Mouse (Mus musculus): ENCODE results near the gene Gm4981. TPM values are rescaled to one million over a fixed set of nuclear protein-coding genes. Genes with fewer than 3 reads are reported as not detected.
"Not testable (repeated sequence)": the region's sequence is repeated elsewhere in the genome, so short reads cannot be mapped to it uniquely, and the experiment has no call there.

Gene Gm4981
- polyA plus RNA-seq, 2 experiments, result not detected

- H3K27me3 ChIP-seq (ENCODE audit: control insufficient read depth, insufficient read depth, low read length); ATAC-seq (ENCODE audit: insufficient read depth); H3K9me3 ChIP-seq (ENCODE audit: control insufficient read depth, low read length); H3K4me1 ChIP-seq (replicated peaks; ENCODE audit: control insufficient read depth in 2 of 2, insufficient read depth in 2 of 2, low read length in 1 of 2); H3K36me3 ChIP-seq (replicated peaks; ENCODE audit: control insufficient read depth, insufficient read depth, low read depth); H3K9ac ChIP-seq (replicated peaks); H3K4me3 ChIP-seq (ENCODE audit: insufficient read depth in 1 of 2, low read depth in 2 of 2, low read length in 2 of 2); H3K27ac ChIP-seq; H3K4me2 ChIP-seq (ENCODE audit: low read depth); DNase-seq (ENCODE audit: low read depth in 3 of 3, low spot score in 3 of 3): not testable (repeated sequence)
- 71% methylated on average over 3 of the region's 6 CpGs for WGBS (ENCODE audit: insufficient replicate concordance)
Observed at GRCm38 (mm10) chr10:58223161-58223560, 13.3 kb downstream of the Gm4981 start.

- H3K4me2 ChIP-seq (ENCODE audit: low read depth); DNase-seq (ENCODE audit: low read depth in 3 of 3, low spot score in 3 of 3); H3K4me3 ChIP-seq (ENCODE audit: insufficient read depth in 1 of 2, low read depth in 2 of 2, low read length in 2 of 2); H3K9me3 ChIP-seq (ENCODE audit: control insufficient read depth, low read length); H3K36me3 ChIP-seq (replicated peaks; ENCODE audit: control insufficient read depth, insufficient read depth, low read depth); H3K4me1 ChIP-seq (replicated peaks; ENCODE audit: control insufficient read depth in 2 of 2, insufficient read depth in 2 of 2, low read length in 1 of 2); H3K9ac ChIP-seq (replicated peaks); ATAC-seq (ENCODE audit: insufficient read depth); H3K27ac ChIP-seq; H3K27me3 ChIP-seq (ENCODE audit: control insufficient read depth, insufficient read depth, low read length): not testable (repeated sequence)
- whole genome bisulfite sequencing (ENCODE audit: insufficient replicate concordance), result 65% methylated on average over 2 of the region's 2 CpGs
Observed at GRCm38 (mm10) chr10:58221571-58221970, 14.9 kb downstream of the Gm4981 start.

GRCm38 (mm10) chr10:58220726-58221125 lies 15.8 kb downstream of the Gm4981 start:
- Histone ChIP-seq H3K27ac (no peak overlapping the region), H3K9me3 (ENCODE audit: control insufficient read depth, low read length) (peaks cover 2% of the 10 kb centered on the region; the same call in 1 of the 2 replicates), H3K4me1 (replicated peaks; ENCODE audit: control insufficient read depth in 2 of 2, insufficient read depth in 2 of 2, low read length in 1 of 2) (no peaks in the 10 kb centered on the region), H3K36me3 (replicated peaks; ENCODE audit: control insufficient read depth, insufficient read depth, low read depth) (no peaks in the 10 kb centered on the region), H3K27me3 (ENCODE audit: control insufficient read depth, insufficient read depth, low read length) (no peaks in the 10 kb centered on the region), H3K4me3 (ENCODE audit: insufficient read depth in 1 of 2, low read depth in 2 of 2, low read length in 2 of 2) (no peak overlapping the region), H3K4me2 (ENCODE audit: low read depth) (no peak overlapping the region), H3K9ac (replicated peaks) (no peak overlapping the region)
- TF ChIP-seq EP300 (IDR thresholded peaks at IDR 0.05; ENCODE audit: low read depth) (no peak), CTCF (IDR thresholded peaks at IDR 0.05; ENCODE audit: low read depth) (no peak)
- 62% methylated on average over 6 of the region's 6 CpGs for WGBS (ENCODE audit: insufficient replicate concordance)
- ATAC-seq (ENCODE audit: insufficient read depth) (no peak), DNase-seq (ENCODE audit: low read depth in 3 of 3, low spot score in 3 of 3) (no peak)

DNA sequence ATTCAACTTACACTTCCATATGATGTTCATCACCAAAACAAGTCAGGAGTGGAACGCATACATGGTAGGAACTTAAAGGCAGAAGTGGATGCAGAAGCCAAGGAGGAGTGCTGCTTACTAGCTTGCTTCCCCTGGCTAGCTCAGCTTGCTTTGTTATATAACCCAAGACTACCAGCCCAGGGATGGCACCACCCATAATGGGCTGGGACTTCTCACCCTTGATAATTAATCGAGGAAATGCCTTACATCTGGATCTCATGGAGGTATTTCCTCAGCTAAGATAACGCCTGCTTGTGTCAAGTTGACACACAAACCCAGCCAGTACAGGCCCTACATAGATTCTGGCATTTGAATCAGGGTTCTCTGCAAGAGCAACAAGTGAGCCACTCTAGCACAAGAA lies 19.1 kb downstream of the Gm4981 start:
- H3K4me3 ChIP-seq (ENCODE audit: insufficient read depth in 1 of 2, low read depth in 2 of 2, low read length in 2 of 2), result no peak overlapping the region
- no peak for ATAC-seq (ENCODE audit: insufficient read depth)
- TF ChIP-seq EP300 (IDR thresholded peaks at IDR 0.05; ENCODE audit: low read depth) (no peak), CTCF (IDR thresholded peaks at IDR 0.05; ENCODE audit: low read depth) (no peak)
- H3K27ac ChIP-seq, result no peak overlapping the region
- no peaks in the 10 kb centered on the region for H3K4me1 ChIP-seq (replicated peaks; ENCODE audit: control insufficient read depth in 2 of 2, insufficient read depth in 2 of 2, low read length in 1 of 2)
- H3K27me3 ChIP-seq (ENCODE audit: control insufficient read depth, insufficient read depth, low read length), result no peaks in the 10 kb centered on the region
- 58% methylated on average over 3 of the region's 3 CpGs for WGBS (ENCODE audit: insufficient replicate concordance)
- no peak overlapping the region for H3K4me2 ChIP-seq (ENCODE audit: low read depth)
- no peak overlapping the region for H3K9ac ChIP-seq (replicated peaks)
- DNase-seq (ENCODE audit: low read depth in 3 of 3, low spot score in 3 of 3), result no peak
- H3K9me3 ChIP-seq (ENCODE audit: control insufficient read depth, low read length), result peaks cover 2% of the 10 kb centered on the region; the same call in 1 of the 2 replicates
- no peaks in the 10 kb centered on the region for H3K36me3 ChIP-seq (replicated peaks; ENCODE audit: control insufficient read depth, insufficient read depth, low read depth)

- H3K36me3 ChIP-seq (replicated peaks; ENCODE audit: control insufficient read depth, insufficient read depth, low read depth), result no peaks in the 10 kb centered on the region
- DNase-seq (ENCODE audit: low read depth in 3 of 3, low spot score in 3 of 3) (no peak), ATAC-seq (ENCODE audit: insufficient read depth) (no peak)
- no peak overlapping the region for H3K27ac ChIP-seq
- TF ChIP-seq EP300 (IDR thresholded peaks at IDR 0.05; ENCODE audit: low read depth) (no peak), CTCF (IDR thresholded peaks at IDR 0.05; ENCODE audit: low read depth) (no peak)
- H3K9ac ChIP-seq (replicated peaks), result no peak overlapping the region
- H3K27me3 ChIP-seq (ENCODE audit: control insufficient read depth, insufficient read depth, low read length), result no peaks in the 10 kb centered on the region
- H3K9me3 ChIP-seq (ENCODE audit: control insufficient read depth, low read length), result no peaks in the 10 kb centered on the region
- no peak overlapping the region for H3K4me3 ChIP-seq (ENCODE audit: insufficient read depth in 1 of 2, low read depth in 2 of 2, low read length in 2 of 2)
- no peak overlapping the region for H3K4me2 ChIP-seq (ENCODE audit: low read depth)
- 62% methylated on average over 1 of the region's 1 CpGs for WGBS (ENCODE audit: insufficient replicate concordance)
- H3K4me1 ChIP-seq (replicated peaks; ENCODE audit: control insufficient read depth in 2 of 2, insufficient read depth in 2 of 2, low read length in 1 of 2), result no peaks in the 10 kb centered on the region
Observed at GRCm38 (mm10) chr10:58215353-58215752, 21.1 kb downstream of the Gm4981 start.

DNA sequence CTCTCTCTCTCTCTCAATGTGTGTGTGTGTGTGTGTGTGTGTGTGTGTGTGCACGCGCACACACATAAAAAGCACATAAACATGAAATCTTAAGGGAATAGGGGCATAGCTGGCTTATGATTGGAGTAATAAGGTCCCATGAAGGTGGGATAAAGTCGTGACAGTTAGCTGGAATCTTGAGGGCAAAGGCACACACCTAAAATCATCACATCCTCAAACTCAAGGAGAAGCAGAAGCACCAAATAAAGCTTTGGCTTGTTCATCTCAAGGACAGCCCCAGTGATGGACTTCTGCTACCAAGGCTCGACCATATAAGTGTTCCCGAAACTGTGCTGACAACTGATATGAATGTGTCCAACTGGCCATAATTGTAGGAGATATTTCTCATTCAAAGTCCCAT lies 21.6 kb downstream of the Gm4981 start:
- TF ChIP-seq CTCF (IDR thresholded peaks at IDR 0.05; ENCODE audit: low read depth) (no peak), EP300 (IDR thresholded peaks at IDR 0.05; ENCODE audit: low read depth) (no peak)
- no peak for ATAC-seq (ENCODE audit: insufficient read depth)
- no peaks in the 10 kb centered on the region for H3K36me3 ChIP-seq (replicated peaks; ENCODE audit: control insufficient read depth, insufficient read depth, low read depth)
- no peak overlapping the region for H3K4me3 ChIP-seq (ENCODE audit: insufficient read depth in 1 of 2, low read depth in 2 of 2, low read length in 2 of 2)
- H3K9ac ChIP-seq (replicated peaks), result no peak overlapping the region
- no peaks in the 10 kb centered on the region for H3K9me3 ChIP-seq (ENCODE audit: control insufficient read depth, low read length)
- H3K4me1 ChIP-seq (replicated peaks; ENCODE audit: control insufficient read depth in 2 of 2, insufficient read depth in 2 of 2, low read length in 1 of 2), result no peaks in the 10 kb centered on the region
- no peak overlapping the region for H3K27ac ChIP-seq
- WGBS (ENCODE audit: insufficient replicate concordance), result 50% methylated on average over 5 of the region's 5 CpGs
- no peak overlapping the region for H3K4me2 ChIP-seq (ENCODE audit: low read depth)
- H3K27me3 ChIP-seq (ENCODE audit: control insufficient read depth, insufficient read depth, low read length), result no peaks in the 10 kb centered on the region
- no peak for DNase-seq (ENCODE audit: low read depth in 3 of 3, low spot score in 3 of 3)
